Comparison of ENCODE assay signal across 8 mouse cellular contexts in the genomic region with DNA sequence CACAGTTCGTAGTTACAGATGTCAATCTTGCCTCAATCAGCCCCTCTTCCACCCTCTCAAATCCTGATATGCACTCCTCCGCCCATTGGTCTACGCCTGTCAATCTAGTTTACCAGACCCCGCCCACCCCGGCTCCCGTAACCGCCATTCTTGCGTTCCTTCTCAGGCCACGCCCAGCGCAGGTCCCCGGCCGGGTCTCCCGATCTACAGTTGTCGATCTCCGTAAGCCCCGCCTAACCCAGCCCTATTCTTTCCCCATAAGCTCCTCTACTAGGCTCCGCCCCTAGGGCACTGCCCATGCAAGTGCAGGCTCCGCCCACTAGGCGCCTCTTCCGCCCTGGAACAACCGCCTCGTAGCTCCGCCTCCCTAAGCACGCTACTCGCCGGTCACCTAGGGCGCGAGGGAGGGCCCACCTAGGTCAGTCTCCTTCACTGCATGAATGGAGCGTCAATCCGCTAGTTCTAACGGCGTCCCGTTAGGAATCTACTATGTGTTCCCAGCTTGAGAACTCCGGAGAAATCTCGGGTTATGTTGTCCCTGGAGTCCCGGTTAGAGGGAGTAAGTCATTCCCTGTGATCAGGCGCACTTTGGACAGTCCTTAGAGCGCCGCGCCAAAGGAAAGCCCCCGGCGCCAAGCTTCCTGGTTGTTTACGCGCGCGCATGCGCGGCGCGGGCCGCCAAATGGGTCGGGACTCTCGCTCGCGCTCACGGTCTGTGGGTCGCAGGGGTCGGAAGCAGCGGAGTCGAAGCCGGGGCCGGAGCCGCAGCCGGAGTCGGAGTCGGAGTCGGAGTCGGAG. TPM values are rescaled to one million over a fixed set of nuclear protein-coding genes. Genes with fewer than 3 reads are reported as not detected.
DNase-seq lines count a peak whose midpoint lies in the region; ATAC-seq lines count a peak whose summit lies in the region.

TSS of gene Cactin (plus strand) at position 554 of the 798 bp plus-strand sequence.

- H3K4me2 ChIP-seq in forebrain, embryonic 14.5 days (ENCODE audit: low read length), result peak within 1 kb of the TSS; percentile 70
- H3K4me2 ChIP-seq in neural tube, embryonic 15.5 days, result peak within 1 kb of the TSS; percentile 75

- H3K9ac ChIP-seq in forebrain, embryonic 14.5 days (ENCODE audit: low read length), result peak within 1 kb of the TSS; percentile 82
- H3K9ac ChIP-seq in neural tube, embryonic 15.5 days (replicated peaks), result peak within 1 kb of the TSS; percentile 85

- H3K9me3 ChIP-seq in forebrain, embryonic 14.5 days (replicated peaks; ENCODE audit: control insufficient read depth, low read length), result no peaks in the 10 kb centered on the region
- H3K9me3 ChIP-seq in neural tube, embryonic 15.5 days (replicated peaks), result no peaks in the 10 kb centered on the region

- under 1% methylated on average over 68 of the region's 68 CpGs for WGBS in forebrain, embryonic 14.5 days
- WGBS in neural tube, embryonic 15.5 days, result under 1% methylated on average over 60 of the region's 68 CpGs

- intact Hi-C loops in heart, postnatal 14 days (cut with DNase I), result no loop called here

- DNase-seq in ES-CJ7 (ENCODE audit: low read depth, low spot score), result peak; percentile 100
- DNase-seq in cerebellum, adult 11 months, result peak; percentile 99
- peak; percentile 100 for DNase-seq in forebrain, embryonic 14.5 days (ENCODE audit: low spot score)
- peak; percentile 99 for DNase-seq in heart, postnatal 14 days
- peak; percentile 100 for DNase-seq in layer of hippocampus, adult 11-12 months (ENCODE audit: low spot score)
- peak; percentile 100 for DNase-seq in lung, adult 18-20 months
- DNase-seq in testis, postnatal 14 days (ENCODE audit: low spot score), result peak; percentile 100

- ATAC-seq in forebrain, embryonic 14.5 days, result peak; percentile 93
- ATAC-seq in neural tube, embryonic 15.5 days (ENCODE audit: low FRiP score), result peak; percentile 95

- H3K36me3 ChIP-seq in forebrain, embryonic 14.5 days (ENCODE audit: control insufficient read depth, insufficient read depth, low read length), result peaks cover 62% of the 10 kb centered on the region
- peaks cover 57% of the 10 kb centered on the region for H3K36me3 ChIP-seq in neural tube, embryonic 15.5 days

- H3K4me1 ChIP-seq in forebrain, embryonic 14.5 days (ENCODE audit: control insufficient read depth, insufficient read depth, low read length), result peaks cover 9% of the 10 kb centered on the region
- H3K4me1 ChIP-seq in neural tube, embryonic 15.5 days, result peaks cover 36% of the 10 kb centered on the region

- peak within 1 kb of the TSS; percentile 91 for H3K27ac ChIP-seq in forebrain, embryonic 14.5 days (ENCODE audit: low read depth, low read length)
- peak within 1 kb of the TSS; percentile 96 for H3K27ac ChIP-seq in neural tube, embryonic 15.5 days (replicated peaks)

- H3K4me3 ChIP-seq in forebrain, embryonic 14.5 days (ENCODE audit: low read depth, low read length), result peak within 1 kb of the TSS; percentile 93
- peak within 1 kb of the TSS; percentile 98 for H3K4me3 ChIP-seq in neural tube, embryonic 15.5 days (replicated peaks)

- H3K27me3 ChIP-seq in forebrain, embryonic 14.5 days (replicated peaks; ENCODE audit: control insufficient read depth, insufficient read depth, low read length), result no peaks in the 10 kb centered on the region
- H3K27me3 ChIP-seq in neural tube, embryonic 15.5 days (replicated peaks), result no peaks in the 10 kb centered on the region

RNA-seq across cellular contexts. Expression of gene Cactin, which starts in this region (rescaled TPM):
- 16.8 and 22.2 TPM in 2 replicates for polyA plus RNA-seq in forebrain, embryonic 14.5 days (2014; fragmentation: Nextera tagmentation; extraction: Ambion mirVana)
- 10 to 100 TPM; 15.6 to 17.8 TPM for total RNA-seq in heart, postnatal 14 days (2021)
- polyA plus RNA-seq in neural tube, embryonic 15.5 days (2015; fragmentation: Nextera tagmentation; extraction: Ambion mirVana), result 27.8 and 34.0 TPM in 2 replicates

Comparison
In these comparisons a context has a peak if more than half of its experiments do, and no peak if none do; other contexts are left out.
1. Peak in every context shown above with its lines: DNase-seq, ATAC-seq, H3K4me3 ChIP-seq and H3K27ac ChIP-seq.